ENCODE assay signal across 10 mouse cellular contexts in the genomic region with DNA sequence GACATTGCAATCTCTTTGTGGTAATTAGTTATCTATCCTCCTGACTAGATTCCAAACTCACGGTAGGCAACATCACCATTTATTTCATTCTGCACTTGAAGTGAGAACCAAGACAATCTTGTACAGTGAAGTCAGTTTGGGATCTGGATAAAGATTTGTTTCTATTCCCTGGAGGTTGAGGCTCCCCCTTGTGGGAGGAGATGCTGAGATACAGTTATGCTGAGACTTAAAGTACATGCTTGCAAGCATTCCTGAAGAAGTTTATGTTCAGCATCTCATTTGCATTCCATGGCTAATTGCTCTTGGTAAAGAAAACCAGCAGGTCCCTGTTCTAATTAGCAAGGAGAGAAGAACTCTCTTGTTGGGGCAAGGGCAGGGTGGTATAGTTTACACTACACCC.
A peak's percentile ranks its signal among the peaks of the same experiment; 100 is the strongest.
DNase-seq lines count a peak whose midpoint lies in the region; ATAC-seq and TF ChIP-seq lines count a peak whose summit lies in the region.
"Had no signal": no experiment of that assay in that cellular context is flagged by ENCODE, and none has a peak within 500 bp of the region (broad histone marks: within the 10 kb centered on the region; RNA-seq: fewer than 3 reads in every experiment).

No protein-coding gene starts in this region.

- WGBS in lung, embryonic 14.5 days: 46% methylated on average over 1 of the region's 1 CpGs

- H3K36me3 ChIP-seq in lung, embryonic 14.5 days (ENCODE audit: insufficient read depth): no peaks in the 10 kb centered on the region
- H3K36me3 ChIP-seq: heart, embryonic 10.5 days had no signal

- H3K9ac ChIP-seq in lung, embryonic 14.5 days: no peak overlapping the region

- H3K27ac ChIP-seq in lung, embryonic 14.5 days (ENCODE audit: low read depth): no peak overlapping the region
- H3K27ac ChIP-seq: heart, embryonic 10.5 days had no signal

- H3K4me3 ChIP-seq in lung, embryonic 14.5 days (ENCODE audit: low read depth, low read length): no peak overlapping the region
- H3K4me3 ChIP-seq: heart, embryonic 10.5 days had no signal

- no peaks in the 10 kb centered on the region for H3K9me3 ChIP-seq in lung, embryonic 14.5 days (ENCODE audit: low read depth, low read length)
- H3K9me3 ChIP-seq: heart, embryonic 10.5 days had no signal

- no peak for ATAC-seq in lung, embryonic 14.5 days (ENCODE audit: insufficient read depth)

- H3K4me2 ChIP-seq in lung, embryonic 14.5 days: no peak overlapping the region

- H3K4me1 ChIP-seq in lung, embryonic 14.5 days (ENCODE audit: insufficient read depth): no peaks in the 10 kb centered on the region

- peak; percentile 53 for TF ChIP-seq CTCF in lung, embryonic 14.5 days (IDR thresholded peaks at IDR 0.05; ENCODE audit: low read depth)

- DNase-seq in heart, adult 11 months: peak; percentile 3
- DNase-seq in heart, adult 9 months (ENCODE audit: low spot score in 2 of 2): no peak
- DNase-seq in lung, embryonic 14.5 days: peak; percentile 64
- DNase-seq in lung, postnatal 36 days: no peak
- peak; percentile 28 to 82 for DNase-seq in frontal cortex, adult 2 months (ENCODE audit: extremely low spot score in 1 of 2, low spot score in 1 of 2)
- peak; percentile 64 for DNase-seq in right cerebral cortex, postnatal 14 days
- no peak for DNase-seq in adrenal gland, adult 18-20 months (ENCODE audit: low spot score in 2 of 2)
- no peak for DNase-seq in spleen, adult 12 weeks (ENCODE audit: low spot score)
- DNase-seq: lung, adult 2 months had no signal

- H3K27me3 ChIP-seq in lung, embryonic 14.5 days (ENCODE audit: insufficient read depth, low read length): no peaks in the 10 kb centered on the region

Comparison
In these comparisons a context has a peak if more than half of its experiments do, and no peak if none do; other contexts are left out.
1. DNase-seq: peak in heart, adult 11 months (single experiment), lung, embryonic 14.5 days (single experiment), frontal cortex, adult 2 months (2 of 2) and right cerebral cortex, postnatal 14 days (single experiment); none in heart, adult 9 months (0 of 2), lung, postnatal 36 days (single experiment), adrenal gland, adult 18-20 months (0 of 2) and spleen, adult 12 weeks (single experiment).